Mouse (Mus musculus) megakaryocyte-erythroid progenitor cell, adult 5-6 weeks (primary cell): Measurements from ENCODE around the gene Jph4. TPM values are rescaled to one million over a fixed set of nuclear protein-coding genes. Genes with fewer than 3 reads are reported as not detected.
A peak's percentile ranks its signal among the peaks of the same experiment; 100 is the strongest.

Experiments
- ATAC-seq: replicated peaks from 2 replicates; pipeline ENCODE4 v1.8.0; 2016; ENCODE audit warnings: mild to moderate bottlenecking, inconsistent platforms; ENCODE audit not compliant: severe bottlenecking, poor library complexity, low FRiP score, low TSS enrichment
- total RNA-seq, 2 experiments: library from RNA; stranded (forward) in 1 of 2; stranded (reverse) in 1 of 2; fragments of 200-1000, 215-1000 nt in 1 of 2; fragments of >200 nt in 1 of 2; fragmentation: Nextera tagmentation in 1 of 2; gene quantifications; 2 replicates each; pipeline ENCODE4 v1.2.3; 2014 to 2017

Jph4 gene
- total RNA-seq, 2 experiments from 2014 or later, result 0.05 TPM; not detected in 1

GRCm38 (mm10) chr14:55076224-55076623, 40.5 kb downstream of the Jph4 start:
- no peak for ATAC-seq

- no peak for ATAC-seq
These were observed 42.3 kb downstream of the Jph4 start for GRCm38 (mm10) chr14:55074416-55074815.

- no peak for ATAC-seq
These were observed 45.0 kb downstream of the Jph4 start for GRCm38 (mm10) chr14:55071756-55072155.

GRCm38 (mm10) chr14:55066042-55066441, 50.7 kb downstream of the Jph4 start:
- ATAC-seq, result no peak

GRCm38 (mm10) chr14:55065391-55065790, 51.3 kb downstream of the Jph4 start:
- no peak for ATAC-seq

GRCm38 (mm10) chr14:55064481-55065370, 52.0 kb downstream of the Jph4 start:
- no peak for ATAC-seq

GRCm38 (mm10) chr14:55063581-55064381, 53.0 kb downstream of the Jph4 start:
- ATAC-seq, result no peak

- no peak for ATAC-seq
These were observed 53.6 kb downstream of the Jph4 start for GRCm38 (mm10) chr14:55063117-55063516.

GRCm38 (mm10) chr14:55062626-55063025, 54.1 kb downstream of the Jph4 start:
- ATAC-seq, result peak; percentile 97

- ATAC-seq, result no peak
These were observed 54.9 kb downstream of the Jph4 start for GRCm38 (mm10) chr14:55061845-55062244.

GRCm38 (mm10) chr14:55059931-55060330, 56.8 kb downstream of the Jph4 start:
- ATAC-seq, result no peak

GRCm38 (mm10) chr14:55059009-55059408, 57.7 kb downstream of the Jph4 start:
- ATAC-seq, result no peak

Other genes starting within 250 kb of the Jph4 start
- 1.2 and 16.1 TPM in 2 replicates for gene Homez, start 246.0 kb downstream of the Jph4 start, total RNA-seq (2014; fragmentation: Nextera tagmentation)
- gene Homez, start 246.0 kb downstream of the Jph4 start, total RNA-seq (2017), result 1.5 and 6.1 TPM in 2 replicates
- gene Ppp1r3e, start 239.4 kb downstream of the Jph4 start, total RNA-seq (2014; fragmentation: Nextera tagmentation), result 15.9 and 16.7 TPM in 2 replicates
- gene Ppp1r3e, start 239.4 kb downstream of the Jph4 start, total RNA-seq (2017), result 1.6 and 2.5 TPM in 2 replicates
- 7.3 and 9.4 TPM in 2 replicates for gene Bcl2l2, start 233.6 kb downstream of the Jph4 start, total RNA-seq (2014; fragmentation: Nextera tagmentation)
- gene Bcl2l2, start 233.6 kb downstream of the Jph4 start, total RNA-seq (2017), result 3.3 and 7.5 TPM in 2 replicates
- 1.4 TPM in 1 of 2 replicates, not detected in the other for gene Gm20521, start 233.5 kb downstream of the Jph4 start, total RNA-seq (2014; fragmentation: Nextera tagmentation)
- not detected in 2 replicates for gene Gm20521, start 233.5 kb downstream of the Jph4 start, total RNA-seq (2017)
- gene Pabpn1, start 224.4 kb downstream of the Jph4 start, total RNA-seq (2014; fragmentation: Nextera tagmentation), result 240 and 264 TPM in 2 replicates
- gene Pabpn1, start 224.4 kb downstream of the Jph4 start, total RNA-seq (2017), result 332 and 476 TPM in 2 replicates
- gene Slc22a17, start 203.8 kb downstream of the Jph4 start, total RNA-seq (2014; fragmentation: Nextera tagmentation), result 2.2 TPM in 1 of 2 replicates, not detected in the other
- gene Slc22a17, start 203.8 kb downstream of the Jph4 start, total RNA-seq (2017), result 4.9 TPM in 1 of 2 replicates, not detected in the other
- not detected in 2 replicates for gene Efs, start 190.8 kb downstream of the Jph4 start, total RNA-seq (2014; fragmentation: Nextera tagmentation)
- gene Efs, start 190.8 kb downstream of the Jph4 start, total RNA-seq (2017), result not detected in 2 replicates
- not detected in 2 replicates for gene Il25, start 184.2 kb downstream of the Jph4 start, total RNA-seq (2014; fragmentation: Nextera tagmentation)
- not detected in 2 replicates for gene Il25, start 184.2 kb downstream of the Jph4 start, total RNA-seq (2017)
- not detected in 2 replicates for gene Cmtm5, start 180.7 kb downstream of the Jph4 start, total RNA-seq (2014; fragmentation: Nextera tagmentation)
- gene Cmtm5, start 180.7 kb downstream of the Jph4 start, total RNA-seq (2017), result not detected in 2 replicates
- gene Myh6, start 150.0 kb downstream of the Jph4 start, total RNA-seq (2014; fragmentation: Nextera tagmentation), result not detected in 2 replicates
- gene Myh6, start 150.0 kb downstream of the Jph4 start, total RNA-seq (2017), result not detected in 2 replicates
- not detected in 2 replicates for gene Gm17428, start 140.0 kb downstream of the Jph4 start, total RNA-seq (2014; fragmentation: Nextera tagmentation)
- gene Gm17428, start 140.0 kb downstream of the Jph4 start, total RNA-seq (2017), result not detected in 2 replicates
- not detected in 2 replicates for gene Myh7, start 122.3 kb downstream of the Jph4 start, total RNA-seq (2014; fragmentation: Nextera tagmentation)
- gene Myh7, start 122.3 kb downstream of the Jph4 start, total RNA-seq (2017), result not detected in 2 replicates
- gene Ngdn, start 101.5 kb downstream of the Jph4 start, total RNA-seq (2014; fragmentation: Nextera tagmentation), result 63.6 and 71.5 TPM in 2 replicates
- 53.4 and 64.6 TPM in 2 replicates for gene Ngdn, start 101.5 kb downstream of the Jph4 start, total RNA-seq (2017)
- 5.6 and 7.8 TPM in 2 replicates for gene Zfhx2, start 24.6 kb downstream of the Jph4 start, total RNA-seq (2014; fragmentation: Nextera tagmentation)
- 0.19 and 1.4 TPM in 2 replicates for gene Zfhx2, start 24.6 kb downstream of the Jph4 start, total RNA-seq (2017)
- 9.2 and 10.4 TPM in 2 replicates for gene Thtpa, start 22.2 kb downstream of the Jph4 start, total RNA-seq (2014; fragmentation: Nextera tagmentation)
- 5.1 and 6.4 TPM in 2 replicates for gene Thtpa, start 22.2 kb downstream of the Jph4 start, total RNA-seq (2017)
- gene Ap1g2, start 10.3 kb downstream of the Jph4 start, total RNA-seq (2014; fragmentation: Nextera tagmentation), result 66.7 and 109 TPM in 2 replicates
- 13.3 and 27.0 TPM in 2 replicates for gene Ap1g2, start 10.3 kb downstream of the Jph4 start, total RNA-seq (2017)
- gene Dhrs2, start 105.1 kb upstream of the Jph4 start, total RNA-seq (2014; fragmentation: Nextera tagmentation), result not detected in 2 replicates
- not detected in 2 replicates for gene Dhrs2, start 105.1 kb upstream of the Jph4 start, total RNA-seq (2017)